Mouse (Mus musculus) lung, embryonic 14.5 days (tissue): ENCODE data around the gene Gnao1. TPM values are rescaled to one million over a fixed set of nuclear protein-coding genes. Genes with fewer than 3 reads are reported as not detected.

Source experiments
- ATAC-seq: fragments of 200-750 bp; cut with Nextera tagmentation; 2 replicates; pipeline ENCODE4 v1.8.0; 2017; ENCODE audit warnings: mild to moderate bottlenecking, moderate TSS enrichment, moderate library complexity; ENCODE audit not compliant: insufficient read depth
- DNase-seq: peaks from one replicate; pipeline ENCODE4 v3.0.0-alpha.2; 2015
- H3K27ac ChIP-seq: fragments of 300-500 bp; sonication (generic); 2 replicates; pipeline ENCODE4 v1.5.1; 2014; ENCODE audit warnings: low read depth, mild to moderate bottlenecking, moderate library complexity
- H3K27me3 ChIP-seq: fragments of 300-500 bp; sonication (generic); 2 replicates; pipeline ENCODE4 v1.6.1; 2014; ENCODE audit warnings: low read length, control low read depth; ENCODE audit not compliant: insufficient read depth
- H3K36me3 ChIP-seq: fragments of 300-500 bp; sonication (generic); 2 replicates; pipeline ENCODE4 v1.6.1; 2014; ENCODE audit warnings: control low read depth; ENCODE audit not compliant: insufficient read depth
- H3K4me1 ChIP-seq: fragments of 300-500 bp; sonication (generic); 2 replicates; pipeline ENCODE4 v1.6.1; 2014; ENCODE audit warnings: antibody characterized with exemption, control low read depth; ENCODE audit not compliant: insufficient read depth
- H3K4me2 ChIP-seq: fragments of 300-500 bp; sonication (generic); 2 replicates; pipeline ENCODE4 v1.6.1; 2014; ENCODE audit warnings: mild to moderate bottlenecking
- H3K4me3 ChIP-seq: fragments of 300-500 bp; sonication (generic); 2 replicates; pipeline ENCODE4 v1.5.1; 2014; ENCODE audit warnings: low read depth, low read length
- H3K9ac ChIP-seq: fragments of 300-500 bp; sonication (generic); 2 replicates; pipeline ENCODE4 v1.6.1; 2014
- H3K9me3 ChIP-seq: fragments of 300-500 bp; sonication (generic); 2 replicates; pipeline ENCODE4 v1.6.1; 2016; ENCODE audit warnings: low read depth, low read length, control low read depth
- CTCF ChIP-seq: IDR thresholded peaks from 2 replicates; pipeline ENCODE4 v1.5.1; 2016; ENCODE audit warnings: antibody characterized with exemption, low read depth
- WGBS: fragments of 180-500 bp; shearing (Covaris S2); extraction: QIAGEN DNeasy Blood & Tissue Kit; methylation state at CpG from one replicate; pipeline ENCODE4 v1.1.7; 2014; 5-methylcytosine and 5-hydroxymethylcytosine counted together
- polyA plus RNA-seq: library from polyadenylated mRNA; unstranded; fragments of >200 nt; fragmentation: Nextera tagmentation; extraction: Ambion mirVana; gene quantifications from 2 replicates; pipeline ENCODE4 v1.2.1, GENCODE M21; 2014

Gene Gnao1
- polyA plus RNA-seq, 1 experiment from 2014 or later = 1.8 TPM

DNA sequence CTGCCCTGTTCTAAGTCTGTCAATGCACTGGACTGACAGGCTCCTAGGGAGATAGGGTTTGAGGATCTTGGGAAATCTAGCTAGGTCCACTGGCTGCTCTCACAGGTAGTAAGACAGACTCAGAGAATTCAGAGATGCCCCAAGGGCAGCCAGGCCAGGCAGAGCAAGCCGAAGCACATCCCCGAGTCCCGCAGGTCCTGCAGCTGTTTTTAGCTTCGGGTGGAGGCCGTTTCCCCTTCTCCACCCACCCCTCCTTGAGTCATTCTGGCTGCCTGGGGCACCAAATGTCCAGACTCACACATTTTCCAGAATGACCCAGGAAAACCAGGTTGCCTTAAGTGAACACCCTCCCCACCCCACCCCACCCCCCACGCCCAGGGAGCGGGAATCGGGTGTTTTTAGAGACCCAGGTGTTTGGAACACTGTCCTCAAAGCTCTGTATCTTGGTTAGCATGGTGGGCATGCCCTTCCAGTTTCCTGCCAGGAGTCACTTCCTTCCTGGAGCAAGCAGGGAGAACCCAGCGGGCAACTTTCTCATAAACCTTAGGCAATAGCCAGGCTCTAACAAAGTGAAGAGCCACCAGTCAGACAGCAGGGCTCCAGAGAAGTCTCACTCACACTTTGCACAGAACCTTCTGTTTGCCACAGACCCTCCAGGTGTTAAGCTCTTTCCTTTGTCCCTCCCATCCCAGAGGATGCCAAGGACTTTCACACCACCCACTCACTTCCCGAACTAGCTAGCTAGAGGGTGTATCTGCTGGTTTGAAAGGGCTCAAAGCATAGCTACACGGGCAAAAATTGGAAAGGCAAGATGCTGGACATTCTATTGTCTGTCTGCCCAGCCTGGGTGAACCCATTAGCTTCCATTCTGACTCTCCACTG, 131.0 kb downstream of the Gnao1 start:
- Histone ChIP-seq H3K27me3 (no peaks in the 10 kb centered on the region), H3K27ac (no peak overlapping the region), H3K9me3 (no peaks in the 10 kb centered on the region), H3K4me1 (no peaks in the 10 kb centered on the region), H3K9ac (no peak overlapping the region), H3K36me3 (no peaks in the 10 kb centered on the region), H3K4me3 (no peak overlapping the region), H3K4me2 (no peak overlapping the region)
- no peak for TF ChIP-seq CTCF
- no peak for DNase-seq
- 56% methylated on average over 11 of the region's 11 CpGs for WGBS
- no peak for ATAC-seq

DNA sequence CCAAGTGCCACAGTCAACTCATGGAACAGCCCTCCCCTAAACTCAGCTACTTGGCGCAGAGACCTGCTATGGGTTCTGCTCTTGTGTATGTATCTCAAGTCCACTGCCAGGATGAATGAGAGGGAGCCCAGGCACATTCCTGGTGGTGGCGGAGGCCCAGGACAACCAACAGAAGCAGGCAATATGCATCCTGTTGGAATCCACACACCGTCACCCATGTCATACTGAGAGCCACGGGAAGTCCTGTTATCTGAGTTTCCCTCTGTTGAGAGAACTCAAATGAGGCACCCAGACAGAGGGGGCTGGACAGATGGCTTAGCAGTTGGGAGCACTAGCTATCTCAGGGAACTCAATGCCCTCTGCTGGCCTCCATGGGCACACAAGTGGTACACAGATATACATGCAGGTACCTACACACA, 131.9 kb downstream of the Gnao1 start:
- no peak for ATAC-seq
- DNase-seq = no peak
- H3K4me2 ChIP-seq = no peak overlapping the region
- TF ChIP-seq CTCF = 0 out of 2 replicates have a peak, but pooled peaks have one; percentile 9
- H3K27ac ChIP-seq = no peak overlapping the region
- 54% methylated on average over 4 of the region's 4 CpGs for WGBS
- no peaks in the 10 kb centered on the region for H3K4me1 ChIP-seq
- H3K9me3 ChIP-seq = no peaks in the 10 kb centered on the region
- H3K4me3 ChIP-seq = no peak overlapping the region
- H3K27me3 ChIP-seq = no peaks in the 10 kb centered on the region
- H3K36me3 ChIP-seq = no peaks in the 10 kb centered on the region
- H3K9ac ChIP-seq = no peak overlapping the region

DNA sequence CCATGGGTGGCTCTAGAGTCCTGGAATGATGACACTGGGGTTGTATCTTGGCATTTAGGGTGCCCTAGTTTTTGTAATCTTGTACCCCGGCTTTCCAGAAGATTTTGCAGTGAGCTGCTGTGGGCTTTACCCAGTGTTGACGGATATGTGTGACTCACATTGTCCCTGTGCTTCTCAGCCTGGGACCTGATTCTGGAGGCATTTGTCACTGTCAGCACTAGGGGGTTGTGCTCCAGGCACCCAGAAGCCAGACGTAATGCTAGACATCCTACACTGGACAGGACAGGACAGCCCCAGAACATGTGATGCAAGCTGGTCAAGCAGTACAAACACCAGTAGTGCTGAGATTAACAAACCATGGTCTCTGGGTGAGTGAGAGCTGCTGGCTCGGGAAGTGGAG, 136.0 kb downstream of the Gnao1 start:
- Histone ChIP-seq H3K9me3 (no peaks in the 10 kb centered on the region), H3K27me3 (no peaks in the 10 kb centered on the region), H3K4me1 (no peaks in the 10 kb centered on the region), H3K36me3 (no peaks in the 10 kb centered on the region), H3K27ac (no peak overlapping the region), H3K9ac (no peak overlapping the region), H3K4me3 (no peak overlapping the region), H3K4me2 (no peak overlapping the region)
- WGBS = 57% methylated on average over 4 of the region's 4 CpGs
- ATAC-seq = no peak
- no peak for DNase-seq
- no peak for TF ChIP-seq CTCF

DNA sequence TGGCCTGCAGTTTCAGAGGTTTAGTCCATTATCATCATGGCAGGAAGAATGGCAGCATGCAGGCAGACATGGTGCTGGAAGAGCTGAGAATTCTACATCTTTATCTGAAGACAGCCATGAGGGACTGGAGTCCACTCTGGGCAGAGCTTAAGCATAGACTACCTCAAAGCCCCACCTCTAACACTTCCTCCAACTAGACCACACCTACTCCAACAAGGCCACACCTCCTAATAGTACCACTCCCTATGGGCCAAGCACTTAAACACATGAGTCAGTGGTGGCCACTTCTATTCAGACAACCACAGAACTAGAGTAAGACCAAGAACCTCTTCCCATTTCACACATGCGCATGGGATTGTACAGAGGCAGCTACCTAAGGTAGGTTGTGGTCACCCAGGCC, 136.6 kb downstream of the Gnao1 start:
- WGBS = 100% methylated on average over 1 of the region's 1 CpGs
- ATAC-seq = no peak

DNA sequence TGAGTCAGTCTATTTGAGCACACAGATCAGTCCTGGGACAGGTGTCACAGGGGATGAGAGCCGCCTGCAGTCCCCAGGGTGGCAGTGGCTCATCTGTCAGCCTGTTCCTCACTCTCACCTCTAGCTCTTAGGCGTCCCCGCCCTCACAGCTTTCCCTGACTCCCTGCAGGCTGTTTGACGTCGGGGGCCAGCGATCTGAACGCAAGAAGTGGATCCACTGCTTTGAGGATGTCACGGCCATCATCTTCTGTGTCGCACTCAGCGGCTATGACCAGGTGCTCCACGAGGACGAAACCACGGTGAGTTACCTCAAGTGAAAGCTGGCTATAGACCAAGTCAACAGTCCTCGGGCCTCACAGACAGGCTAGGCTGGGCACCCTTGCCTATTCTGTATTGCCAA, 140.4 kb downstream of the Gnao1 start:
- no peaks in the 10 kb centered on the region for H3K9me3 ChIP-seq
- H3K36me3 ChIP-seq = no peaks in the 10 kb centered on the region
- TF ChIP-seq CTCF = no peak
- no peaks in the 10 kb centered on the region for H3K27me3 ChIP-seq
- no peak overlapping the region for H3K27ac ChIP-seq
- no peak for DNase-seq
- ATAC-seq = no peak
- 61% methylated on average over 14 of the region's 14 CpGs for WGBS
- no peaks in the 10 kb centered on the region for H3K4me1 ChIP-seq
- no peak overlapping the region for H3K9ac ChIP-seq
- no peak overlapping the region for H3K4me3 ChIP-seq
- no peak overlapping the region for H3K4me2 ChIP-seq

More for the DNA sequence above, 136.6 kb downstream of the Gnao1 start:
- H3K9ac ChIP-seq = no peak overlapping the region
- no peak for DNase-seq
- no peak overlapping the region for H3K4me3 ChIP-seq
- no peaks in the 10 kb centered on the region for H3K4me1 ChIP-seq
- H3K4me2 ChIP-seq = no peak overlapping the region
- no peaks in the 10 kb centered on the region for H3K27me3 ChIP-seq
- no peak for TF ChIP-seq CTCF
- no peaks in the 10 kb centered on the region for H3K36me3 ChIP-seq
- H3K27ac ChIP-seq = no peak overlapping the region
- H3K9me3 ChIP-seq = no peaks in the 10 kb centered on the region

DNA sequence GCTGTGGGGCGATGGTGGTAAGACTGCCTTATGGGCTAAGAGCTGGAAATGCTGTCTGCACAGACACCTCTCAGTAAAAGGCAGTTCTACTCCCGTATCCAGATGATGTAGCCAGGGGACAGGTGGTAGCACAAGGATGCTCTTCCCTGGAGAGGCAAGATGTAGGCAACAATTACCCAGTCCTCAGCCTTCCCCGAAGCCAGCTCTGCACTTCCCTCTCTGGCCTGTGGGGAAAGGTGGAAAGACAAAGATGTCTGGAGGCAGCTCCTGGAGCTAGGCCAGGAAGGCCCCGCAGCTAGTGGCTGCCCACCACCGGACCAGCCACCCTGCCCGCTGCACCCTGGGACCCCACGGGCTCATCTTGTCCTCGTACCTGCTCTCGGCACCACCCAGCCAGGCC, 142.7 kb downstream of the Gnao1 start:
- 77% methylated on average over 9 of the region's 9 CpGs for WGBS

DNA sequence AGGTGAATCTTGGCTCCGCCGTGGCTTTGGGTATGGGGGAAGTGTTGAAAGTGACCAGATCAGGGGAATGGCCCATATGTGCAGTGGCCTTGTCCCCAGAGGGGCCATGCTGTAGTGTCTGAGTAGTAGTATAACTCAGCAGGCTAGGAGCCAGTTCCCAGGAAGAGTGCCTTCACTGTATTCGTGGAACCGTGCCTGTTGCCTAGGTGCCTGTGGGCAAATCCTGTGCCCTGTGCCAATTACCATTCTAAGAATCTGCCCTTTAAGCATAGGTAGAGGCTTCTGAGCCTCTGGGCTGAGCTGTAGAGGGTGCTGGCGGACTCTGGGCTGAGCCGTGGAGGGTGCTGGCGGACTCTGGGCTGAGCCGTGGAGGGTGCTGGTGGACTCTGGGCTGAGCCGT, 148.6 kb downstream of the Gnao1 start:
- TF ChIP-seq CTCF = no peak
- 86% methylated on average over 9 of the region's 9 CpGs for WGBS
- ATAC-seq (no peak), DNase-seq (no peak)
- no peaks in the 10 kb centered on the region for H3K4me1 ChIP-seq
- H3K27ac ChIP-seq = no peak overlapping the region
- no peaks in the 10 kb centered on the region for H3K27me3 ChIP-seq
- no peak overlapping the region for H3K4me3 ChIP-seq
- no peaks in the 10 kb centered on the region for H3K36me3 ChIP-seq
- no peak overlapping the region for H3K9ac ChIP-seq
- H3K9me3 ChIP-seq = no peaks in the 10 kb centered on the region
- no peak overlapping the region for H3K4me2 ChIP-seq

More for the DNA sequence above, 142.7 kb downstream of the Gnao1 start:
- Histone ChIP-seq H3K4me1 (no peaks in the 10 kb centered on the region), H3K27ac (no peak overlapping the region), H3K36me3 (no peaks in the 10 kb centered on the region), H3K4me2 (no peak overlapping the region), H3K4me3 (no peak overlapping the region), H3K9me3 (no peaks in the 10 kb centered on the region), H3K9ac (no peak overlapping the region), H3K27me3 (no peaks in the 10 kb centered on the region)
- 0 out of 2 replicates have a peak, but pooled peaks have one; percentile 5 for TF ChIP-seq CTCF
- no peak for ATAC-seq
- no peak for DNase-seq
